Mouse (Mus musculus): ENCODE data around the gene Olfr67.
"Not testable (repeated sequence)": the region's sequence is repeated elsewhere in the genome, so short reads cannot be mapped to it uniquely, and the experiment has no call there.

Gene Olfr67

GRCm38 (mm10) chr7:103767687-103768086 is 23.9 kb downstream of the Olfr67 start:
- not testable (repeated sequence) for DNase-seq (ENCODE audit: low spot score)

- DNase-seq (ENCODE audit: low spot score) = not testable (repeated sequence)
Observed at GRCm38 (mm10) chr7:103762212-103762611, 29.4 kb downstream of the Olfr67 start.

GRCm38 (mm10) chr7:103757233-103757632 is 34.4 kb downstream of the Olfr67 start, which contains the start of gene Olfr630:
TSS of gene Olfr630 (minus strand) at chr7:103757333.
- DNase-seq (ENCODE audit: low spot score) = no peak

GRCm38 (mm10) chr7:103744843-103745242 is 46.8 kb downstream of the Olfr67 start, which contains the start of gene Olfr629:
TSS of gene Olfr629 (minus strand) at chr7:103744943.
- DNase-seq (ENCODE audit: low spot score) = no peak
